Mouse (Mus musculus): ENCODE results near the gene Camkk2. TPM values are rescaled to one million over a fixed set of nuclear protein-coding genes. Genes with fewer than 3 reads are reported as not detected.

Camkk2 gene
- 26.1 TPM for polyA plus RNA-seq (2017; shearing (Covaris generic))

DNA sequence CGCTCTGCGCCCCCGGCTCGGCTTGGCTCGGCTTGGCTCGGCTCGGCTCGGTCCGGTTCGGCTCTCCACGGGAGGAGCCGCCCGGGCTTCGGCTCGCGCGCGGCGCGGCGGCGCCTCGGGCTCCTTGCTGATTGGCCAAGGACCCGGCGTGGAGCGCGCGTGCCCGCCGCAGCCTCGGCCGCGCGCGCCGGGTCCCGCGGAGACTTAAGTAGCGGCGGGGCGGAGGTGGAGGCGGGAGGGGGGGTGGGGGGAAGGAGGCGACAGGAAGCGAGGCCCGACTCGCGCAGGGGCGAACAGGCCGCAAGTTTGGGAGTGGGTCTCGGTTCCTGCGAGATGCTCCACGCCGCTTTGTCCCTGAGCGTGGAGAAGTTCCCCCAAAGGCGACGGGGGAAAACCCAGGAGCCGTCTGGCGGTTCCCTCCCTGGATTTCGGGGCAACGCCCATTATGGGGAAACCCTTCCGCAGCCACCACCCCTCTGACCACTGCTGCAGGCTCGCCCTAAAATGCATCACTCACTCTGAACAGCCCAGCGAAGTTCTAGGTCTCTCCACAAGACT lies at the start of gene Camkk2:
Camkk2 (minus strand) TSS at position 133 of the 558 bp plus-strand sequence.

GRCm38 (mm10) chr5:122820777-122821523 lies 41.7 kb upstream of the Camkk2 start, which contains the start of gene Anapc5:
TSS of gene Anapc5 (minus strand) at chr5:122821339.

DNA sequence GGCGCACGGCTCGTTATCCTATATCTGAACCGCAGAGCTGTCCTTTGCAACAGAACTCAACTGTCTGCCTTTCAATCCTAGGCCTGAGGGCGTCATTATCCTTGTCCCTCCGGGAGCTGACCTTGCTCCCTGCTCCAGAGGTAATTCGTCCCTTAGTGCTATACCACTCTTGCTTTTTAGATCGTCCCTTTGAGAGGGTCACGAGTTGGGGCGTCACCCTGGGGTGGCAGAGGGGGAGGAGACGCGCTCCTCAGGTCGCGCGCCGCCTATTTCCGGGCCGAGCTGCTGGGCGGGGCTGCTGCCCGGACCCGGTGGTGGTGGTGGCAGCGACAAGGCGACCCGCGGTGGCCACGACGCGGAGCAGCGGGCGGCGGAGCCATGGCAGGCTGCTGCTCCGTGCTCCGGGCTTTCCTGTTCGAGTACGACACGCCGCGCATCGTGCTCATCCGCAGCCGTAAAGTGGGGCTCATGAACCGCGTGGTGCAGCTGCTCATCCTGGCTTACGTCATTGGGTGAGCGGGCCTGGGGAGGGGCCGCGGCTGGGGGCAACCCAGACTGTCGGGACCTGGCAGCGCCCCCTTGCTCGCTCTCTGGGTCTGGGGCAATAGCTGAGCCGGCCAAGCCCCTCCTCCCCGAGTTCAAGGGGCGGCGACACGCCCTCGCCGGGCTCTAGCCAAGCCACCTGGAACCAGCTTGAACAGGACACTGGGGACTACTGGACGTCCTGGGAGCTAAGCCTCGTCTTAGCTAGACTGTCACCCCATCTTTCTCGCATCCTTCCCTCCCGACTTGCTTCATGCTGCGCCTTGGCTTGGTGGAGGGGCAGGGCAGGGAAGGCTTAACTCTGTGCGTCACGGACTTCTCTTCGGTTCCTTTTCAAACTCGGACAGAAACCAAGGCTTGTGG lies 71.7 kb downstream of the Camkk2 start, which contains the start of gene P2rx4:
P2rx4 (plus strand) TSS at position 269 of the 906 bp plus-strand sequence.

Other genes with a start within 250 kb of the Camkk2 start
- 3.1 TPM for gene Ift81, start 164.9 kb downstream of the Camkk2 start, polyA plus RNA-seq (2017; shearing (Covaris generic))
- gene P2rx7, start 135.5 kb downstream of the Camkk2 start, polyA plus RNA-seq (2017; shearing (Covaris generic)): 4.9 TPM
- gene P2rx4, start 71.9 kb downstream of the Camkk2 start, polyA plus RNA-seq (2017; shearing (Covaris generic)): 98.2 TPM
- gene Anapc5, start 41.9 kb upstream of the Camkk2 start, polyA plus RNA-seq (2017; shearing (Covaris generic)): 349 TPM
- 26.3 TPM for gene Rnf34, start 70.6 kb upstream of the Camkk2 start, polyA plus RNA-seq (2017; shearing (Covaris generic))
- gene Kdm2b, start 210.4 kb upstream of the Camkk2 start, polyA plus RNA-seq (2017; shearing (Covaris generic)): 78.7 TPM
- 259 TPM for gene Orai1, start 235.7 kb upstream of the Camkk2 start, polyA plus RNA-seq (2017; shearing (Covaris generic))